Mouse (Mus musculus): ENCODE measurements around the gene Fbxw10.

The Fbxw10 gene

DNA sequence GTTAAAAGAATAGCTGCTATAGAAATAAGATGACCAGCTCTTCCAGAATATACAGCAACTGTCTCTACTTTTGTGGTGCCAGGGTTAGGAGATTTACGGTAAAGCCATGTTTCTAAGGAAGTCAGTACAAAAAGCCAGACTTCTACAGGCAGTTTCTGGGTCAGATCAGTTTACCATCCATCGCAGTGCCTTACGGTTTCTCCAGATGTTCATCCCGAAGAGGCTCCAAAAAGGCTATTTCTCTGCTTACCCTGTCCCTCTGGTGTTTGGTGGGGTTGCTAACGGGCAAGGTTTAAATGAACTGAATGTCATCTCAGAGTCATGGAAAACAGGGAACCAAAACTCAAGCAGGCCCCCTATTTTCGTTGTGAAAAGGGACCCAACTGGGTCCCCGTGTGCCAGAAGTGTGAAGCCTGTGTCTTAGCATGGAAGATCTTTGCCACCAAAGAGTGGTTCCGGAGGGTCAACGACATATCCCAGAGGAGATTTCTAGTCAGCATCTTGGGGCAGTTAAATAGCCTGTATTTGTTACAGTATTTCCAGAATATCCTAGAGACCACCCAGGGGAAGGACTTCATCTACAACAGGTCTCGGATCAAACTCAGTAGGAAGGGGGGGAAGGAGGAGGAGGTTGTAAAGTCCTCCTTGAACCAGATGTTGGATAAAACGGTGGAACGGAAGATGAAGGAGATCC lies at the start of gene Fbxw10:
Gene Fbxw10, plus strand, starts transcription at position 109 of the 694 bp plus-strand sequence.
- DNase-seq = no peak

DNA sequence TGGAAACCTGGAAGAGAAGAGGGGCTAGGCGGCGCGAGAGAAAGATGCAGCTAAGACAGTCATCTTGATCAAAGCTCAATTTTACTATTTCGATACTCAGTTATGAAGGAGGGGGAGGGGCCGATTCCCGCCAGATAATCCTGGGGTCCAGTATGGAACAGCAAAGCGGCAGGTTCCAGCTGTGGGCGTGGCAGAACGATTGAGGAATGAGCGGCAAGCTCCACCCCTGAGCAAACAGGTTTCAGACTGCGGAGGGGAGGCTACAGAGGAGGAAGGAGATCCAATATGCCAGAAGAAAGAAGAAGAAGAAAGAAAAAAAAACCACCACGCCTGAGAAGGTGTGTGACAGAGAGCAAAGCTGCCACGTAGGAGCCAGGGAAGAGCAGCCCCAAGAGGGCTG lies 42.8 kb upstream of the Fbxw10 start:
- no peak for DNase-seq

DNA sequence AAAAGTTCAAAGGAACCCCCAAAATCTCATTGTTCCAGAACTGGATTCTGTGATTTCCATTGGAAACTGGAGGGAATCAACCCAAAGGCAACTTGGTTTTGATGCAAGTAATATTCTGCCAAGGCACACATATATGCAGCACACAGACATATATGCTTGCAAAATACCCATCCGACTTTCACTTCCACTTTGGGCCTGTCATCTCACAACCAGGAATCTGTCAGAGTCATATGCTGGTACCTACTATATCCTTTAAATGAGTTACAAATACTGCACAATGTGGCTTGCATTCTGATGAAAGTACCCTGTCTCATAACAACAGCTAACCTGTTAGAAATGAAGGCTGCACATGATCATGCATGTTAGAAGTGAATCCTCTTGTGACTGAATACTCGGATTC lies 38.9 kb upstream of the Fbxw10 start:
- no peak for DNase-seq

DNA sequence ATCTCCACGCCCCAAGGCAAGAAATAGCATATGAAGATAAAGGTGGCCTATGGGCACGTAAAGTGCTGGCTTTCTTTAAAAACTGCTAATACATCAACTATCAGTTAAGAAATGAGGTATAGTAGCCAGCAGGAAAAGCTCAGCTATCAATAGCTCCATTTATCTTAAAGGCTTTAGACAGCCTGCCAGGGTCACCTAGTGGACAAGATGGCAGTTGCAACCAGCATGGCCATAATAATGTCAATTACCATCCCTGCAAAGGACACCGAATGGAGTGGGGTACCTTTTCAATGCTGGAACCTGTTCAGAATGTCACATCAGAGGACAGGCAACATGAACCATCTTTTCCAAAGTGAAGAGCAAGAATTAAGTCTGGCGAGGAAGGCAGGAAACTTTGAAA lies 37.7 kb upstream of the Fbxw10 start:
- no peak for DNase-seq

DNA sequence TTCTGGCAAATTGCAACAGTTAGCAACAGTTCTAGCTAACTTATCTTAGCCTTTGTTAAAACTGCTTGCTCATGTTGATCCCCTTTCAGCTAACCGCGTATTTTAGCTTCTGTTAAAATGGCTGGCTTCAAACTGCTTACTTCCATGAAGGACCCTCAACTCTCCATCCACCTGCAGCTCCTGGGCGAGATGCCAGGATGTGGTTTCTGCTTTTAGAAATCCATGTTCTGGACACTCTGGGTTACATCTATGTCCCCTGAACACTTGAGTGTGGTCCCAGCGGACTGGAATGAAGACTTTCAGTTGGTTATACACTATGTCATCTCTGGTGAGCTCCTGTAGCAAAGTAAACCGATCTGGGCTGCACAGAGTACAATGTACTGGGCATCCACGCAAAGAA lies 34.6 kb upstream of the Fbxw10 start:
- no peak for DNase-seq

DNA sequence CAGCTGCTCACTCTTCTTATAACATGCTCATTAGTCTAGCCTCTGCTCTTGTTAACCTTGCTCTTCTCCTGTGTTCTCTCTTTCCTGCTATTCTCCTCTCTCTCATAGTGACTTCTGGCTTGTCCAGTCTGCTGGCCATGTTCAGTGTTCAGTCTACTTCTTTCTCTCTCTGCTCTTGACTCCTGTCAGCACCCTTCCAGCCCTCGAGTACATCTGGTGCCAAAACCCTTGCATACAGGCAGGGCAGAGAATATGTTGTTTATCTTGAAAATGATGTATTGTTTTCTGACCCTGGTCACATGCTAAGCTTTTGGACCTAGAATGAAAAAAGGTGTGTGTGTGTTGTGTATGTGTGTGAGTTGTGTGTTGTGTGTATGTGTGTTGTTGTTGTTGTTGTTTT lies 33.4 kb upstream of the Fbxw10 start:
- DNase-seq = no peak

DNA sequence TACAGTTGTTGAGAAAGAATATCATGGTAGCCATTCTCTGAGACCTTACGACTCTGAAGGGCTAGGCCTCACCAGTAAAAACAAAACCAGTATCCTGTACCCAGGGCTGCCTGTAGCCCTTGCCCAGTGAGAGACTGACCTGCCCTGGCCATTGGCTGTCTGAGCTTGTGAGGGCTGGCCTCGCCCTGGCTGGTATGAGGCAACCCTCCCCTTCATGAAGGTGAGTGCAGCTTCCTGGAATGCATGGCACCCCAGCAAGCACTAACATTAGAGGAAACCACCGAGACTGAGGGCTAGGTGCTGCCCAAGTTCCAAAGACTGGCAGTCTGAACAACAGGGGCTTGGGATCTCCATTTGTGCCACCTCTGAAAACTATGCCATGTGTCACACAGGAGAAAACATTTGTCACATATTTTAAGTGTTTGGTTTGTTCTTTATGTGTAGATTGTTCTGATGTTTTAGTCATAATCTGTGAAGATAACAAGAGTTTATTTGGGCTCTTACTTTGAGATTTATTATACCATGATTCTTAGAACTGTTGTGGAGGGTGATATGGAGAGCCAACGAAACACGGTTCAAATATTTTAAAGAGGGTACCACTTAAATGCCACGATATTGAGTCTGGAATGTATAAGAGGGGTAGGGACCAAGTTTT lies 32.8 kb upstream of the Fbxw10 start:
- DNase-seq = peak; percentile 81 to 87

DNA sequence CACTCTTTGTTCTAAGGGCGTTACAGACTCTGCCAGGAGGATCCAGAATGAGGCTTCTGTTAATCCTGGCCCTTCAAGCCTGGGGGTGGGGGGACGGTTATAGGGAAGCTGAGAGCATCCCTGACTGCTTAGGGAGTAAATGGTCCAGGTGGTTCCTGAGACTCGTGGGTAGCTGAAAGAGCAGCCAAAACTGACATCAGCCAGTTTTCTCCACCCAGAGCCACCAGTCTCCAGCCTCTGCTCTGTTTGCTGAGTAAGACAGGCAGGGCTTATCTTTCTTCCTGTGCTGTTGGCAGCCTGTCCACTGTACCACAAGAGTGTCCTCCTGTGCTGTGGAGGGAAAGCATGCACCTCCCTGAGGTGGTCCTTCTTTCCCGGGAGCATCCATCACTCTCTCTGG lies 32.2 kb upstream of the Fbxw10 start:
- peak in 1 of 2 experiments; percentile 32 for DNase-seq

DNA sequence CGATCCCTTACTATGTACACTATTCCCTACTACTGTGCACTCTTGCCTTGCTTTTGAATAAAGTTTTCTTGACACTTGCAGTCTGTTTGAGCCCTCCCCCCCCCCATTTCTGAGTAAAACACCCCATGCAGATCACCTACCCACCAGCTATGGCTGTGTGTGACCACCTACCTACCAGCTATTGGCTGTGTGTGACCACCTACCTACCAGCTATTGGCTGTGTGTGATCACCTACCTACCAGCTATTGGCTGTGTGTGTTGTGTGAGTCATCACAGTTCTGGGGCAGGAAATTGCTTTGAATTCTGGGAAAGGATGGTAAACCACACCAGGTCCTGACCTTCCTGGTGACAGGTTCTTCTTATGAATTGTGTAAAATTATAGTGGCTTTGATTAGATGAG lies 31.4 kb upstream of the Fbxw10 start:
- no peak for DNase-seq

DNA sequence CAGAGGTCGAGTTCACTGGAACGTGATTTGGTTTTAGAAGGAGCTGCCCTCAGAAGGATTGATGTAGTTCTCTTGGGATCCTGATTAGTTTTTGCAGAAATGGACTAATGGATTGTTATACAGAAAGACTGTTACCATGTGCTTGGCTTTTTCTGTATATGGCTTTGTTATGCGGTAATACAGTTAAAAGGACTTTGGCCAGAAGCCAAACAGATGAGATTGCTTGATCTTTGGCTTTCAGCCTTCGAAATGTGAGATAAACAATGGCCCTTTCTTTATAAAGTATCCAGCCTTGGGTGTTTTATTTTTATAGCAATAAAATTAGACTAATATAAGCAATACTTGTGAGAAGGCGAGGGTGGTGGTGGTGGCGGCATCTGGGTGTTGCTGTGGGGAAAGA lies 30.3 kb upstream of the Fbxw10 start:
- DNase-seq = no peak

DNA sequence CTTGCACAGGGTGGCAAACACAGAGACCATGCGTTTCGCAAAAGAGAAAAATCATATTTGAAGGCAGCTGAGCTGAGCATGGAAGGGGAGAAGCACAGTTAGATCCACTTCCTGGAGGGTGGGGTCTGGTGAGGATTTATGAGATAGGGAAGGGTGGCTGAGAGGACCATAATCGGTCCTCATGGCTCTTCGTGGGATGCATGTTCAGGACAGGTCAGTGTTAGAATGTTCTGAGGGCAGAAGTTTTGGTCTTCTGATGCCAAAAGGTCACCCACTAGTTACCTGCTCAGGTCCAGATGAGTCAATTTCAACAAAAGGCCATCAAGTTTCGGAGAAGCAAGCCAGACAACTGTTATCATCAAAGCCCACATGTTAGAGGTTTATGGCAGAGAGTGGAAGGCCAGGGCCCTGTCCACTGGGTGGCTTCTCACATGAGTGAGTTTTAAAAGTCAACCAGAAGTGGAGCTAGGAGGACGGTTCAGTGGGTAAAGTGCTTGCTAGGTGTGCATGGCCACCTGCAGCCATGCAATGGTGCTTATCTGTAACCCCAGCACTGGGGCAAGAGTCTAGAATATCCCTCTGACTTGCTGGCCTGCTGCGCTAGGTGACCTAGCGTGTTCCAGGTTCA lies 27.7 kb upstream of the Fbxw10 start:
- DNase-seq = no peak

DNA sequence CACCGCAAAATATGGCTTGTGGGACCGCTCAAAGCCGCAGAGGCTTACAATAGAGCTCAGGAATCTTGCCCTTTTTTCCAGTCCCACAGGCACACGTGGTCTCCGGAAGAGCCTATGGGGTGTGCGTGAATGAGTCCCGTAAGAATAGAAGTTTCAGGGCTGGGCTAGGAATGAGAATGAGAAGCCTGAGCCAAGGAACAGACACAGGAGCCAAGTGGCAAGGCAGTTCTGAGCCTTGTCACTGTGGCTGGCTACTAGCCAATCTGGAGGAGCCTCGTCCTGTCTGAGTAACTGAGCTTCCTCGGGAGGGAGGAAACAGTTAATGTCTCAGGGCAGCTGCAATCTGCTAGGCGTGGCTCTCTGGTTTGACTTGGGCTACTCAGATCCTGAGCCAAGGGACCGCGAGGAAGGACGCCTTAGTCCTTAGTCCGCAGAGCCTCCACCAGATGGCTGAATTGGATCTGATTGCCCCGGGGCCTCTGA lies 26.8 kb upstream of the Fbxw10 start, which contains the start of gene Trim16:
Gene Trim16, plus strand, starts transcription at position 173 of the 483 bp plus-strand sequence.
- peak; percentile 85 to 89 for DNase-seq

DNA sequence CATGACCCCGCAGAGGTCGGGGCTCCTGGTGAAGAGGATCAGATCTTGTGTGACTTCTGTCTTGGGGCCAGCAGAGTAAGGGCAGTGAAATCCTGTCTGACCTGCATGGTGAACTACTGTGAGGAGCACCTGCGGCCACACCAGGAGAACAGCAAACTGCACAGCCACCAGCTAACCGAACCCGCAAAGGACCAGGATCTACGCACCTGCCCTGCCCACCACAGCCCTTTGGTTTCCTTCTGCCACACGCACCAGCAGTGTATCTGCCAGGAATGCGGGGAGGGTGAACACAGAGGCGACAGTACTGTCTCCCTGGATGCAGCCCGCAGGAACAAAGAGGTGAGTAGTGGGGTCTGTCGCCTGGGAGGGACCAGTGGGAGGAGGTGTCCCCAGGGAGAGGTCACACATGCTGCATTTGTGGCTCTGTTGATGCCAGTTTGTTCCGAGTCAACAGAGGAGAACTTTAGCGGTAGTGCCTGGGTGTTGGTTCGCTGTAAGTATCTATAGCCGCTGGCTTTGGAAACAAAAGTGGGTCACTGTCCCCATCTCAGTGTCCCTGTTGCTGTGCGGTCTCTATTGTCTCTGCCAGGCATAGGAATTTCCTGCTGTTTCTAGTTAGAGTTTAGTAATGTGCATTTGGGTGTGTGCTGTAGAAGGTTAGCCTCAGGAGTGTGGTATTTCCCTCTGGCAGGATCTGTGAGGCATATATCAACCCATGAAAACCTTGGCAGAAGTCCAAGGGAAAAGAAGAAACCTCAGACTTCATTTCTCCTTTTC lies 26.0 kb upstream of the Fbxw10 start:
- DNase-seq = peak; percentile 36 to 39

DNA sequence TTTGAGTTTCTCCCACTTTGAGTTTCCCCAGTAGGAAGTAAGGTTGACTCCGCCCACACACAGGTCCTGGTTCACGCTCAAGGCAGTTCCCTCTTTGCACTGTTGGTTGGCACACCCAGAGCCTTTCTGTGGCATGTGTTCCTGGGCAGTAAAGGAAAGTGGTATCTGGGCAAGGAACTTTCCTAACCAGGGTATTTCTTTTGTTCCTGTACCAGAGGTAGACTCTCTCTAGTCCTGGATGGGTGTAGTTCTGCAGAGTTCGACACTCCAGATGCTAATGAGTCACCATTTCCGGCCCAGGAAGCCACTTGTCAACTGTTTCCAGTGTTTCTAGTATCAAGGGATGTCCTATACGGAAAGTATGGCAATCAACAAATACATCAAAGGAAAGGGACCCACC lies 25.0 kb upstream of the Fbxw10 start:
- DNase-seq = peak; percentile 69 to 77

DNA sequence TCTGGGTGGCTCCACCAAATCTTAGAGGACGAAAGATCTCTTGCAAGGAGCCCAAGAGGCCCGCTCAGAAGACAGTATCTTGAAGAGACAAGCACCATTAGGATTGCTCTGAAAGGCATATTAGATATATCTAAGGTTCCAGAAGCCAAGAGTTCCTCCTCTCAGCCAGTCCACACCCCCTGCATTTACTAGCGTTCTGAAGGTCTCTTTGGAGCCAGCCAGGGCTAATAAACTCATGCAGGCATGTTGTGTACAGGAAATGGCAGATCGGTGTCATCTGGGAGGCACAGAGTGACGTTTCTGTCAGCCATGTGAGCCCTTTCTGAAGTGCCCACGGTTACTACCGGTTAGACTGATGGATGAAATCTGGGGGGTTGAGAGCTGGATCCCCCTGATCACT lies 22.7 kb upstream of the Fbxw10 start:
- no peak for DNase-seq

DNA sequence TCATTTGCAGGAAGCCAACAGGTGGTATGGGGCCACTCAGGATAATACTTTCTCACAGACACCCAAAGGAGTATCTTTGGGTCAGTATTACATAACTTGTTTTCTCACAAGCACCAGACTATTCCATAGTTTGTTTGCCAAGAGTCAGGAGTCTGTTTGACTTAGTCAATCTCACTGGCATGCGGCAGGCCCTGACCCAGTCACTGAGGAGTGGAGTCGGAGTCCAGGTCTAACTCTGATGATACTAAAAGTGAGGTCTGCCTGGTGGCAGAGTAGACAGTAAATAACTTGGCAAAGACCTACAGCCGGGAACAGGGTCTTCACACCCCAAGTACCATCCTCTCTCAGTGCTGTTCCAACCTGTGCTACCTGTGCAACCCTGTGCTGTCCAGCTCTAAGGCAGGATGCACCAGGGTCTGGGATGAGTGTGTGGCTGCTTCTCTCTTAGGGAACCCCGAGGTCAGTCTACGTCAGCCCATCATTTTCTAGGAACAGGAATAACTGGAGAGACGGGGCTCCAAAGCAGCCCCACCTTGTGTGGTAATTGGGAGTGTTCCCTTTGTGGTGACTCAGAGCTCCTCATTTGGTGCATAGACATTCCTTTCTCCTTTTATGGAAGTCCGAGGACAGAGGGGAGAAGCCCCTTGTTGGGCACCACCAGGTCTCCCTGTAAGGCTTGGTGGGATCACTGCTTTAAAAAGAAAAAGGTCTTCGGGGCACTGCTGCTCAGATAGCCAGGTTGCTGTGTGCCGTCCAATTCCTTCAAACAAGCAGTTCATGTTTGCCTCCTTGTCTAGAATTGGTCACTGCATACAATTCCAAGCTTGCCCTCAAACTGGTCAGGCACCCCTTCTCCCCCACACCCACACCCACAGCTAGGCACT lies 21.4 kb upstream of the Fbxw10 start:
- DNase-seq = peak; percentile 44 to 65

DNA sequence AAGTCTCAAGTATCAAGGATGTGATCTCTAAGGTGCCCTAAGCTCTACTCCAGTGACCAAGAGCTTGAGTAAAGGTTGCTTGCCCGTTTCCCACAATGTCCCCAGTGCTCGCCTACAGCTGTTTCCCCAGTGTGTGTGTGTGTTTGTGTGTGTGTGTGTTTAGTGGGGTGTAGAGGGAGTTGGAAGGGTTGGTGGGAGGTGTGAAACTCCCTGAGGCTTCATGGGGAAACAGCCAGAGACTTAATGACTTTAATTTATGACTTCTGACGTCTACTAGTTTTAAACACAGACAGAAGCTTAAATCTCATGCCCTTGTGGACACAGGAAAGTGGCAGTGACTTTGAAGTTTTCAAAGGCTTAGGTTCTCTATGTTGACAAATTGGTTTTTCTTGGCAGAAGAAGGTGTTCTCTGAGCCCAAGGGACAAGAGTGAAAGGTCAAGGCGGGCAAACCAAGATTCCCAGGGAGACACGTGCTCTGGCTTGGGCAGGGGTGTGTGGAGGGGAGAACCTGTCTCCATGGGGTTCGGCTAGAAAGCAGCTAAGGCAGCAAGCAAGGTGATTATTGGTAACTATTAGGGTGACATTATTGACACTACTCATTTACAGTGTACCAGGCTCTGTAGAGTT lies 20.6 kb upstream of the Fbxw10 start:
- peak; percentile 59 to 70 for DNase-seq

DNA sequence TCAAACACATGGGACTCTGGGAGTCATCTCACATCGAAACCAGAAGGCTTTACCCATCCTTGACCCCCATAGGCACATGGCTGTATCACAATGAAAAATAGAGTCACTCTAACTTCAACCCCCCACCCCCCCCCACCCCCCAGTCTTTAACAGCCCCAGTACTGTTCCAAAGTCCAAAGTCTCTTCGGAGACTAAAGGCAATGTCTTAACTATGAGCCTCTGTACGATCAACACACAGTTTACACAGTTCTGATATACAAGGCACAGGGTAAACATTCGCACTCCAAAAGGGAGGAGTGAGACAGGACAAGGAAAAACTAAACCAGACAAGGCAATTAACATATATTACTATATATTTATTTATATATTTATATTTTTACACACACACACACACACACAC lies 19.7 kb upstream of the Fbxw10 start:
- no peak for DNase-seq

DNA sequence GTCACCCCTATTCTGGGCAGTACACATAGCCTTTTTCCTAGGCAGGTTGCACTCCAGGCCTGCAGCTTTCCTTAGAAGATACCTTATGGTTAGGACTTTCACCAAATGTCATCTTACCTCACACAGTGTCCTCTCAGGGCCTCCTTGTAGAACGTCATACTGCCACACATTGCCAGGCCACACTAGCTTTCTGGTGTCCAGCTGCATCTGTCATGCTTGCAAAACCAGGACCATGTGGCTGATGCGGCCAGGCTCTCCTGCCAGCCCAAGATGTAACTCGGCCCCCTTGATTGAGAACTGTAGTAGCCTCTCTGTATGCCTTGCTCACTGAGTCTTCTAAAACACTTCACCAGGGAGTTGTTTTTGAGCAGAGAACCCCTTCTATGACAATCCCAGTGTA lies 19.0 kb upstream of the Fbxw10 start:
- no peak for DNase-seq

DNA sequence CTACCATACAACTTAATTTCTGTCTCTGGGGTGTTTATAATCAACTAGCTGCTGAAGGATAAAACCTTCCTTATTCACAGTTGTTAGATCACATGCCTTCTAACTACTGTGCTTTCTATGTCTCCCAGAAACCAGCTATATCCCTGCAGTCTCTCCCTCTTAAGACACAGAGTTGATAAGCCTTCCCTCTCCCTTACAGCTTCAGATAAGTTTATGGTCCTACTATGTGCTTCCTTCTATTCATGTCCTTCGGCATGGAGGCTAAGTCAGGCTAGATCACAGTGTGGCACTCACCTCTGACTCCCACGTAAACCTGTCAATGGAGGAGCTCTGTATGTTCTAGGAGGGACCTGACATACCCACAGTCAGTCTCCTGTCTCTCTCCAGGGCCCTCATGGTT lies 16.5 kb upstream of the Fbxw10 start:
- DNase-seq = no peak

DNA sequence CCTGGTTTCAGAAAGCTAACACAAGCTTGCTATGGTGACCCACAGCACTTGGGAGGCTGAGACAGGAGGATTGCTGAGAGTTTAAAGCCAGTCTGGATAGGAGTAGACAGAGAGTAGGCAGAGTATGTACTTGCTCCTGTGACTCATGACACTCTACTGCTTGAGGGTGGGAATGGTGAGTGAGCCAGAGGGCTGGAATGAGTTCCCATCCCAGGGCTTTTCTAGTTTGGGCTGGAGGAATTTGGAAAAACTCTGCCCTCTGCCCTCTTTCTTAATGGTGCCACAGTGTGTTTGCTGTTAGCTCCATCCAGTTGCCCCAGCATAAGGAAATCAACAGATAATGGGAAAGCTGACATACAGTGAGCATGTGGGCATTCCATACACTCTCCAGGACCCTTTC lies 15.0 kb upstream of the Fbxw10 start:
- DNase-seq = no peak

DNA sequence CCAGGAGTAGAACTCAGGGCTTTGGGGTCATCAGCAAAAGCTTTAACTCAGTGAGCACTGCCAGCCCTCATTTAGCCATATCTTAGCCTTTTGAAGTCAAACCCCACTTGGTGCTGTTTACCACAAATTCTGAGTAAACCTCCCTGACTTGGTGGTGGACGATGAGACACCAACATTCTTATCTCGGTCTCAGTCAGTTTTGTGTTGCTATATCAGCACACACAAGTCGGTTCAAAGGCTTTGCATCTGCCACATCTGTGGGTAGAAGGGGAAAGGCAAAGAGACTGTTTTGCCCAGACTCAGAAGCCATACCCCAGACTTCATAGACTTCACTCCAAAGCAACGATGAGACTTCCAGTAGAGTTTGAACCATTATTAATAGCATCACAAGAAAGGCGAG lies 2.3 kb upstream of the Fbxw10 start:
- DNase-seq = no peak
